Mouse (Mus musculus) lung, postnatal 0 days (tissue): ENCODE measurements at regions not wholly inside any gene's neighbourhood (a gene's known extent, or its start where the extent isn't known, plus 50 kb on each side); places are given as distances from the start of the nearest gene placed in this dataset.

Experiments
- CTCF ChIP-seq: IDR thresholded peaks from 2 replicates; pipeline ENCODE4 v1.5.1; 2016; ENCODE audit warnings: antibody characterized with exemption, mild to moderate bottlenecking
- EP300 ChIP-seq: IDR thresholded peaks from 2 replicates; pipeline ENCODE4 v1.6.1; 2016; ENCODE audit warnings: antibody characterized with exemption, mild to moderate bottlenecking, control low read depth

- TF ChIP-seq EP300 (no peak), CTCF (no peak)
These were observed 369.0 kb upstream of the Cadm2 start for GRCm38 (mm10) chr16:67989671-67990070.
